10 mouse cellular contexts compared by ENCODE assay signal in the genomic region with DNA sequence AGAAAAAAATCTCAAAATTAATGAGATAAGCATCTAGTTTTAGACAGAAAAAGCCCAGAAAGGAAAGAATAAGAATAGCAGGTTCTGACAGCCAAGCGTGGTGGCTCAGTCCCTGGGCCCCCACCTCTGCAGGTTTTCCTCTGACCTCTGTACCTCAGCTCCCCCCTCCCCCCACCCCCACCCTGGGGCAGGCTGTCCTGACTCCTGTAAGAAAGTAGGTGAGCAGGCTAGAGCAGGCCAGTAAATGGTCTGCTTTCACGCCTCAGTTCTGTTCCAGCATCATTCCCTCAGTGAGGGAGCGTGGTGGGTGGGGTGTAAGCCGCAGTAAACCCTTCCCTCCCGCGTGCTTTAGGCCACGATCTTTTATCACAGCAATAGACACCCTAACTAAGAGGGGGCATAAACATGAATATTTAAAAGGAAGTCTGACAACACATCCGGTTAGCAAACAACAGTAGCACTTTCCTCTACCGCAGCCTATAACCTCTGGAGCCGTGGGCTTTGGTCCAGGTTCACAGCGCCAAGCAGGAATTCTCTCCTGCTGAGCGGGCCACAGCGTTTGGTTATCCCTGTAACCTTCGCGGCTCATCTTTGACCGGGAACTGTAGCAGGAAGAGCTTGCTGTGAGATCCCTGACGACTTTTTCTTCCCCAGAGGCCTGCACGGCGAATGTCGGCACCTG. TPM values are rescaled to one million over a fixed set of nuclear protein-coding genes. Genes with fewer than 3 reads are reported as not detected.
A peak's percentile ranks its signal among the peaks of the same experiment; 100 is the strongest.
DNase-seq lines count a peak whose midpoint lies in the region; ATAC-seq and TF ChIP-seq lines count a peak whose summit lies in the region.
"Had no signal": no experiment of that assay in that cellular context is flagged by ENCODE, and none has a peak within 500 bp of the region (broad histone marks: within the 10 kb centered on the region; RNA-seq: fewer than 3 reads in every experiment).

No protein-coding gene starts in this region.

- no peaks in the 10 kb centered on the region for H3K36me3 ChIP-seq in heart, embryonic 15.5 days
- H3K36me3 ChIP-seq in heart, embryonic 12.5 days = no peaks in the 10 kb centered on the region
- H3K36me3 ChIP-seq in ES-Bruce4 (ENCODE audit: control insufficient read depth, insufficient read depth, low read length, poor library complexity, severe bottlenecking) = no peaks in the 10 kb centered on the region
- no peaks in the 10 kb centered on the region for H3K36me3 ChIP-seq in hindbrain, embryonic 14.5 days (replicated peaks; ENCODE audit: control insufficient read depth, insufficient read depth)
- no peaks in the 10 kb centered on the region for H3K36me3 ChIP-seq in limb, embryonic 15.5 days
- no peaks in the 10 kb centered on the region for H3K36me3 ChIP-seq in forebrain, embryonic 11.5 days (ENCODE audit: control insufficient read depth, insufficient read depth, low read length)

- H3K4me2 ChIP-seq in heart, embryonic 15.5 days = peak overlapping the region; percentile 38; the same call in 1 of the 2 replicates
- H3K4me2 ChIP-seq in heart, embryonic 12.5 days = no peak overlapping the region
- peak overlapping the region; percentile 15 for H3K4me2 ChIP-seq in hindbrain, embryonic 14.5 days (replicated peaks)
- peak overlapping the region; percentile 32 for H3K4me2 ChIP-seq in limb, embryonic 15.5 days
- H3K4me2 ChIP-seq in forebrain, embryonic 11.5 days (ENCODE audit: low read depth, low read length, severe bottlenecking) = no peak overlapping the region

- H3K27me3 ChIP-seq in heart, embryonic 15.5 days = no peaks in the 10 kb centered on the region; the same call in 1 of the 2 replicates
- H3K27me3 ChIP-seq in heart, embryonic 12.5 days (replicated peaks) = no peaks in the 10 kb centered on the region
- no peaks in the 10 kb centered on the region for H3K27me3 ChIP-seq in ES-Bruce4 (ENCODE audit: control insufficient read depth, insufficient read depth, low read length, poor library complexity, severe bottlenecking)
- H3K27me3 ChIP-seq in hindbrain, embryonic 14.5 days (ENCODE audit: control insufficient read depth, insufficient read depth, low read length) = no peaks in the 10 kb centered on the region
- no peaks in the 10 kb centered on the region for H3K27me3 ChIP-seq in limb, embryonic 15.5 days
- no peaks in the 10 kb centered on the region for H3K27me3 ChIP-seq in forebrain, embryonic 11.5 days (ENCODE audit: control insufficient read depth, insufficient read depth, low read length)

- no peak for TF ChIP-seq CTCF in ES-Bruce4 (IDR thresholded peaks at IDR 0.05; ENCODE audit: low read depth, low read length)

- H3K27ac ChIP-seq in heart, embryonic 15.5 days = no peak overlapping the region; the same call in 1 of the 2 replicates
- H3K27ac ChIP-seq in heart, embryonic 12.5 days (ENCODE audit: poor library complexity, severe bottlenecking) = no peak overlapping the region
- H3K27ac ChIP-seq in ES-Bruce4 (ENCODE audit: insufficient read depth, low read length) = 0 out of 2 replicates have a peak overlapping the region, but pooled peaks have one; percentile 36
- H3K27ac ChIP-seq in hindbrain, embryonic 14.5 days = no peak overlapping the region
- 0 out of 2 replicates have a peak overlapping the region, but pooled peaks have one; percentile 39 for H3K27ac ChIP-seq in limb, embryonic 15.5 days
- no peak overlapping the region for H3K27ac ChIP-seq in forebrain, embryonic 11.5 days (ENCODE audit: low read depth, low read length)
- H3K27ac ChIP-seq: left cerebral cortex, adult 2 months had no signal

- no peaks in the 10 kb centered on the region for H3K9me3 ChIP-seq in heart, embryonic 15.5 days (replicated peaks)
- H3K9me3 ChIP-seq in heart, embryonic 12.5 days (replicated peaks) = no peaks in the 10 kb centered on the region
- H3K9me3 ChIP-seq in ES-Bruce4 (replicated peaks; ENCODE audit: control insufficient read depth, insufficient read depth, low read length, poor library complexity, severe bottlenecking) = no peaks in the 10 kb centered on the region
- no peaks in the 10 kb centered on the region for H3K9me3 ChIP-seq in hindbrain, embryonic 14.5 days (ENCODE audit: control insufficient read depth, low read length)
- H3K9me3 ChIP-seq in limb, embryonic 15.5 days = no peaks in the 10 kb centered on the region
- no peaks in the 10 kb centered on the region for H3K9me3 ChIP-seq in forebrain, embryonic 11.5 days (ENCODE audit: control insufficient read depth, low read length)

- WGBS in heart, embryonic 15.5 days = 39% methylated on average over 20 of the region's 20 CpGs
- 39% methylated on average over 20 of the region's 20 CpGs for WGBS in heart, embryonic 12.5 days
- 42% methylated on average over 20 of the region's 20 CpGs for WGBS in hindbrain, embryonic 14.5 days
- 25% methylated on average over 20 of the region's 20 CpGs for WGBS in limb, embryonic 15.5 days
- 50% methylated on average over 20 of the region's 20 CpGs for WGBS in forebrain, embryonic 11.5 days

- peak; percentile 5; the same call in 1 of the 2 replicates for TF ChIP-seq EP300 in ES-Bruce4 (IDR thresholded peaks at IDR 0.05; ENCODE audit: insufficient read depth, low read depth, low read length)

- H3K4me3 ChIP-seq in heart, embryonic 15.5 days = no peak overlapping the region
- H3K4me3 ChIP-seq in heart, embryonic 12.5 days = no peak overlapping the region
- H3K4me3 ChIP-seq in ES-Bruce4 (ENCODE audit: low read depth, low read length) = peak overlapping the region; percentile 42
- no peak overlapping the region for H3K4me3 ChIP-seq in hindbrain, embryonic 14.5 days (replicated peaks; ENCODE audit: low read length)
- peak overlapping the region; percentile 10; the same call in 1 of the 2 replicates for H3K4me3 ChIP-seq in limb, embryonic 15.5 days
- H3K4me3 ChIP-seq in forebrain, embryonic 11.5 days (ENCODE audit: low read depth, low read length) = no peak overlapping the region
- H3K4me3 ChIP-seq: left cerebral cortex, adult 2 months had no signal

- TF ChIP-seq POLR2A in ES-Bruce4 (IDR thresholded peaks at IDR 0.05; ENCODE audit: insufficient read depth, low read length) = no peak

- ATAC-seq in heart, embryonic 15.5 days (replicated peaks; ENCODE audit: insufficient number of reproducible peaks, insufficient read depth, low FRiP score, low read depth) = no peak
- no peak for ATAC-seq in heart, embryonic 12.5 days (ENCODE audit: insufficient number of reproducible peaks, low FRiP score)
- no peak for ATAC-seq in hindbrain, embryonic 14.5 days (ENCODE audit: low FRiP score)
- no peak for ATAC-seq in limb, embryonic 15.5 days (ENCODE audit: insufficient number of reproducible peaks, low FRiP score, low TSS enrichment, low read depth)
- no peak for ATAC-seq in frontal cortex, adult (ENCODE audit: low TSS enrichment)
- ATAC-seq in forebrain, embryonic 11.5 days (replicated peaks; ENCODE audit: low FRiP score) = no peak

- no peak for DNase-seq in hindbrain, embryonic 14.5 days (ENCODE audit: low spot score)
- no peak for DNase-seq in ovary, postnatal 36 days (ENCODE audit: low spot score)
- DNase-seq in forebrain, embryonic 11.5 days (ENCODE audit: low spot score) = no peak
- DNase-seq: adrenal gland, postnatal 14 days had no signal

- H3K9ac ChIP-seq in heart, embryonic 15.5 days = no peak overlapping the region
- no peak overlapping the region for H3K9ac ChIP-seq in heart, embryonic 12.5 days
- peak overlapping the region; percentile 45 for H3K9ac ChIP-seq in ES-Bruce4 (ENCODE audit: low read depth, poor library complexity, severe bottlenecking)
- H3K9ac ChIP-seq in hindbrain, embryonic 14.5 days = no peak overlapping the region
- H3K9ac ChIP-seq in limb, embryonic 15.5 days = no peak overlapping the region
- H3K9ac ChIP-seq in forebrain, embryonic 11.5 days (ENCODE audit: low read length) = no peak overlapping the region

- H3K4me1 ChIP-seq in heart, embryonic 15.5 days (replicated peaks) = peaks cover 5% of the 10 kb centered on the region; the same call in 1 of the 2 replicates
- H3K4me1 ChIP-seq in heart, embryonic 12.5 days (replicated peaks) = peaks cover 10% of the 10 kb centered on the region; the same call in 1 of the 2 replicates
- peaks cover 7% of the 10 kb centered on the region for H3K4me1 ChIP-seq in ES-Bruce4 (ENCODE audit: control insufficient read depth, insufficient read depth, low read length)
- H3K4me1 ChIP-seq in hindbrain, embryonic 14.5 days (replicated peaks; ENCODE audit: control insufficient read depth, insufficient read depth, low read length) = no peaks in the 10 kb centered on the region
- peaks cover 17% of the 10 kb centered on the region for H3K4me1 ChIP-seq in limb, embryonic 15.5 days
- no peaks in the 10 kb centered on the region for H3K4me1 ChIP-seq in forebrain, embryonic 11.5 days (replicated peaks; ENCODE audit: control insufficient read depth, insufficient read depth, low read length)

RNA-seq across cellular contexts. Expression of a gene that starts 24.8 kb away (rescaled TPM):
- 287 and 319 TPM in 2 replicates for polyA plus RNA-seq in heart, embryonic 15.5 days (2015; fragmentation: Nextera tagmentation; extraction: Ambion mirVana)
- 306 and 308 TPM in 2 replicates for polyA plus RNA-seq in heart, embryonic 12.5 days (2016; fragmentation: Nextera tagmentation; extraction: Ambion mirVana)
- polyA plus RNA-seq in ES-Bruce4 (2011; ENCODE audit: insufficient read depth, insufficient read length, low read depth, missing spikeins) = 210 and 215 TPM in 2 replicates
- 383 and 392 TPM in 2 replicates for polyA plus RNA-seq in hindbrain, embryonic 14.5 days (2014; fragmentation: Nextera tagmentation; extraction: Ambion mirVana)
- polyA plus RNA-seq in limb, embryonic 15.5 days (2015; fragmentation: Nextera tagmentation; extraction: Ambion mirVana) = 349 and 381 TPM in 2 replicates
- polyA plus RNA-seq in forebrain, embryonic 11.5 days (2014; fragmentation: Nextera tagmentation; extraction: Ambion mirVana) = 412 and 431 TPM in 2 replicates

RNA-seq across cellular contexts. Expression of a gene that starts 24.9 kb away (rescaled TPM):
- polyA plus RNA-seq in heart, embryonic 15.5 days (2015; fragmentation: Nextera tagmentation; extraction: Ambion mirVana) = 2.0 and 2.6 TPM in 2 replicates
- 0.28 and 0.37 TPM in 2 replicates for polyA plus RNA-seq in heart, embryonic 12.5 days (2016; fragmentation: Nextera tagmentation; extraction: Ambion mirVana)
- 1.1 and 1.6 TPM in 2 replicates for polyA plus RNA-seq in ES-Bruce4 (2011; ENCODE audit: insufficient read depth, insufficient read length, low read depth, missing spikeins)
- 0.20 and 0.25 TPM in 2 replicates for polyA plus RNA-seq in hindbrain, embryonic 14.5 days (2014; fragmentation: Nextera tagmentation; extraction: Ambion mirVana)
- polyA plus RNA-seq in limb, embryonic 15.5 days (2015; fragmentation: Nextera tagmentation; extraction: Ambion mirVana) = 0.83 and 1.1 TPM in 2 replicates
- polyA plus RNA-seq in forebrain, embryonic 11.5 days (2014; fragmentation: Nextera tagmentation; extraction: Ambion mirVana) = 0.19 TPM in 1 of 2 replicates, not detected in the other

RNA-seq across cellular contexts. Expression of a gene that starts 35.7 kb away (rescaled TPM):
- polyA plus RNA-seq in heart, embryonic 15.5 days (2015; fragmentation: Nextera tagmentation; extraction: Ambion mirVana) = 10.7 and 15.3 TPM in 2 replicates
- 14.0 and 16.5 TPM in 2 replicates for polyA plus RNA-seq in heart, embryonic 12.5 days (2016; fragmentation: Nextera tagmentation; extraction: Ambion mirVana)
- 44.2 and 44.3 TPM in 2 replicates for polyA plus RNA-seq in ES-Bruce4 (2011; ENCODE audit: insufficient read depth, insufficient read length, low read depth, missing spikeins)
- 36.3 and 39.6 TPM in 2 replicates for polyA plus RNA-seq in hindbrain, embryonic 14.5 days (2014; fragmentation: Nextera tagmentation; extraction: Ambion mirVana)
- polyA plus RNA-seq in limb, embryonic 15.5 days (2015; fragmentation: Nextera tagmentation; extraction: Ambion mirVana) = 29.4 and 31.4 TPM in 2 replicates
- polyA plus RNA-seq in forebrain, embryonic 11.5 days (2014; fragmentation: Nextera tagmentation; extraction: Ambion mirVana) = 20.3 and 21.6 TPM in 2 replicates

Comparison
In these comparisons a context has a peak if more than half of its experiments do, and no peak if none do; other contexts are left out.
1. H3K4me2 ChIP-seq: peak in heart, embryonic 15.5 days (single experiment), hindbrain, embryonic 14.5 days (single experiment) and limb, embryonic 15.5 days (single experiment); none in heart, embryonic 12.5 days (single experiment) and forebrain, embryonic 11.5 days (single experiment).
2. H3K27ac ChIP-seq: peak in ES-Bruce4 (single experiment) and limb, embryonic 15.5 days (single experiment); none in heart, embryonic 15.5 days (single experiment), heart, embryonic 12.5 days (single experiment), hindbrain, embryonic 14.5 days (single experiment) and forebrain, embryonic 11.5 days (single experiment).
3. H3K4me3 ChIP-seq: peak in ES-Bruce4 (single experiment) and limb, embryonic 15.5 days (single experiment); none in heart, embryonic 15.5 days (single experiment), heart, embryonic 12.5 days (single experiment), hindbrain, embryonic 14.5 days (single experiment) and forebrain, embryonic 11.5 days (single experiment).